Mouse (Mus musculus) limb, embryonic 14.5 days (tissue): Measurements from ENCODE around the gene Myf6. TPM values are rescaled to one million over a fixed set of nuclear protein-coding genes. Genes with fewer than 3 reads are reported as not detected.

Source experiments
- ATAC-seq: fragments of 200-750 bp; cut with Nextera tagmentation; 2 replicates; pipeline ENCODE4 v1.8.0; 2017; ENCODE audit warnings: low read depth, moderate number of reproducible peaks, moderate TSS enrichment; ENCODE audit not compliant: low FRiP score
- DNase-seq: peaks from one replicate; pipeline ENCODE4 v3.0.0-alpha.2; 2015; ENCODE audit warnings: low spot score
- H3K27ac ChIP-seq: fragments of 300-500 bp; sonication (generic); replicated peaks from 2 replicates; pipeline ENCODE4 v1.5.1; 2014; ENCODE audit warnings: low read depth, mild to moderate bottlenecking, low read length, moderate library complexity, mixed read lengths
- H3K27me3 ChIP-seq: fragments of 300-500 bp; sonication (generic); 2 replicates; pipeline ENCODE4 v1.6.1; 2014; ENCODE audit warnings: low read length, mixed read lengths; ENCODE audit not compliant: control insufficient read depth, insufficient read depth
- H3K36me3 ChIP-seq: fragments of 300-500 bp; sonication (generic); 2 replicates; pipeline ENCODE4 v1.6.1; 2014; ENCODE audit warnings: mild to moderate bottlenecking, low read length, moderate library complexity, mixed read lengths; ENCODE audit not compliant: control insufficient read depth, insufficient read depth
- H3K4me1 ChIP-seq: fragments of 300-500 bp; sonication (generic); 2 replicates; pipeline ENCODE4 v1.6.1; 2014; ENCODE audit warnings: antibody characterized with exemption, low read length, mixed read lengths; ENCODE audit not compliant: control insufficient read depth, insufficient read depth
- H3K4me2 ChIP-seq: fragments of 300-500 bp; sonication (generic); replicated peaks from 2 replicates; pipeline ENCODE4 v1.6.1; 2014; ENCODE audit warnings: low read depth, mild to moderate bottlenecking, low read length, moderate library complexity; ENCODE audit not compliant: severe bottlenecking
- H3K4me3 ChIP-seq: fragments of 300-500 bp; sonication (generic); replicated peaks from 2 replicates; pipeline ENCODE4 v1.5.1; 2014; ENCODE audit warnings: low read length
- H3K9ac ChIP-seq: fragments of 300-500 bp; sonication (generic); 2 replicates; pipeline ENCODE4 v1.6.1; 2014; ENCODE audit warnings: mild to moderate bottlenecking, low read depth, low read length, moderate library complexity; ENCODE audit not compliant: severe bottlenecking
- H3K9me3 ChIP-seq: fragments of 300-500 bp; sonication (generic); 2 replicates; pipeline ENCODE4 v1.6.1; 2016; ENCODE audit warnings: low read length; ENCODE audit not compliant: control insufficient read depth
- POLR2A ChIP-seq: fragments of 200-500 bp; IDR thresholded peaks from 2 replicates; pipeline ENCODE4 v1.8.0; 2012; ENCODE audit warnings: inconsistent platforms, mild to moderate bottlenecking, moderate library complexity, borderline replicate concordance; ENCODE audit not compliant: insufficient read depth, insufficient read length; ENCODE audit errors: extremely low read depth
- WGBS: fragments of 180-500 bp; shearing (Covaris S2); extraction: QIAGEN DNeasy Blood & Tissue Kit; methylation state at CpG from one replicate; pipeline ENCODE4 v1.1.7; 2014; 5-methylcytosine and 5-hydroxymethylcytosine counted together
- polyA plus RNA-seq, 2 experiments: library from polyadenylated mRNA; depleted of rRNA in 1 of 2; stranded (reverse) in 1 of 2; unstranded in 1 of 2; fragments of >200 nt; fragmentation: Nextera tagmentation in 1 of 2; extraction: Ambion mirVana in 1 of 2; gene quantifications; 2 replicates each; pipeline versions ENCODE4 v1.2.1 to v1.2.3; 2012 to 2014

Gene Myf6
- polyA plus RNA-seq, 2 experiments = 4.1 to 6.7 TPM

GRCm38 (mm10) chr10:107506397-107506796, 11.9 kb upstream of the Myf6 start:
- Histone ChIP-seq H3K36me3 (no peaks in the 10 kb centered on the region), H3K9me3 (no peaks in the 10 kb centered on the region), H3K9ac (no peak overlapping the region), H3K4me3 (no peak overlapping the region), H3K27me3 (no peaks in the 10 kb centered on the region), H3K27ac (no peak overlapping the region), H3K4me1 (no peaks in the 10 kb centered on the region), H3K4me2 (no peak overlapping the region)
- no peak for TF ChIP-seq POLR2A
- WGBS = 67% methylated on average over 2 of the region's 2 CpGs
- DNase-seq = no peak
- ATAC-seq = no peak; the same call in 1 of the 2 replicates

- Histone ChIP-seq H3K4me1 (no peaks in the 10 kb centered on the region), H3K27me3 (no peaks in the 10 kb centered on the region), H3K4me3 (no peak overlapping the region), H3K9ac (no peak overlapping the region), H3K9me3 (no peaks in the 10 kb centered on the region), H3K36me3 (no peaks in the 10 kb centered on the region), H3K4me2 (no peak overlapping the region), H3K27ac (no peak overlapping the region)
- WGBS = 70% methylated on average over 4 of the region's 4 CpGs
- ATAC-seq (no peak), DNase-seq (no peak)
- no peak for TF ChIP-seq POLR2A
These were observed 8.9 kb upstream of the Myf6 start for GRCm38 (mm10) chr10:107503430-107503829.

- Histone ChIP-seq H3K27me3 (no peaks in the 10 kb centered on the region), H3K4me1 (no peaks in the 10 kb centered on the region), H3K36me3 (no peaks in the 10 kb centered on the region), H3K9me3 (no peaks in the 10 kb centered on the region), H3K27ac (no peak overlapping the region), H3K4me3 (no peak overlapping the region), H3K9ac (no peak overlapping the region), H3K4me2 (no peak overlapping the region)
- DNase-seq = no peak
- no peak for ATAC-seq
- 84% methylated on average over 7 of the region's 7 CpGs for WGBS
- no peak for TF ChIP-seq POLR2A
These were observed 7.7 kb upstream of the Myf6 start for GRCm38 (mm10) chr10:107502193-107502592.

GRCm38 (mm10) chr10:107499656-107500055, 5.1 kb upstream of the Myf6 start:
- DNase-seq = no peak
- WGBS = 86% methylated on average over 7 of the region's 7 CpGs
- no peaks in the 10 kb centered on the region for H3K27me3 ChIP-seq

GRCm38 (mm10) chr10:107496402-107496801, 1.9 kb upstream of the Myf6 start:
- H3K27me3 ChIP-seq = no peaks in the 10 kb centered on the region
- DNase-seq = no peak
- H3K36me3 ChIP-seq = no peaks in the 10 kb centered on the region
- whole genome bisulfite sequencing = 96% methylated on average over 1 of the region's 1 CpGs
- H3K9ac ChIP-seq = no peak overlapping the region
- peaks cover 7% of the 10 kb centered on the region; the same call in 1 of the 2 replicates for H3K4me1 ChIP-seq
- no peak for TF ChIP-seq POLR2A
- no peak for ATAC-seq
- H3K27ac ChIP-seq = no peak overlapping the region
- no peaks in the 10 kb centered on the region for H3K9me3 ChIP-seq
- H3K4me3 ChIP-seq = no peak overlapping the region
- no peak overlapping the region for H3K4me2 ChIP-seq

More at GRCm38 (mm10) chr10:107499656-107500055, 5.1 kb upstream of the Myf6 start:
- Histone ChIP-seq H3K9ac (no peak overlapping the region), H3K36me3 (no peaks in the 10 kb centered on the region), H3K9me3 (no peaks in the 10 kb centered on the region), H3K4me2 (no peak overlapping the region), H3K4me1 (no peaks in the 10 kb centered on the region), H3K27ac (no peak overlapping the region), H3K4me3 (no peak overlapping the region)
- ATAC-seq = no peak
- no peak for TF ChIP-seq POLR2A
